Mouse (Mus musculus): ENCODE measurements around the gene Mat2a. TPM values are rescaled to one million over a fixed set of nuclear protein-coding genes. Genes with fewer than 3 reads are reported as not detected.

The Mat2a gene
- total and polyA plus RNA-seq, 3 experiments = 319 to 3,179 (median 357) TPM

DNA sequence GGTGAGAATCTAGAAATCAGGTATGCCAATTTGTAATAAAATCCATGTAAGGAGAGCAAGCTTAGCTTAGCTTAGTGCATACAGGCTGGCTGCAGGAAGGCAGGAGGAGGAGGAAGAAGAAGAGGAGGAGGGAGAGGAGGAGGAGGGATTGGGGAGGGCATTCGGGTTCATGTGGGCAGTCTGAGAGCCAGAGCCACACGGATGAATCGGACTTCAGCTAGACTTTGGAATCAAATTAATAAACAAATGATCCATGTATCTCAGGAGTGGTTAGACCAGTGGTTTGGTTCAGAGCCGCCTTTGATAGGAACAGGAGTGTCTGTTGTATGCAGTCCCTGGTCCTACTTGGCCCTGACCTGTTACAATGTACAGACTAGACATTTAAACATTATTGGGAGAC, 45.5 kb upstream of the Mat2a start:
- Histone ChIP-seq H3K27me3 (ENCODE audit: control insufficient read depth in 1 of 2, insufficient read depth in 2 of 2, low read length in 2 of 2) (no peaks in the 10 kb centered on the region), H3K4me1 (ENCODE audit: control insufficient read depth in 1 of 2, insufficient read depth in 2 of 2, low read length in 2 of 2) (peaks cover 26 to 32% of the 10 kb centered on the region in 2 experiments), H3K9me3 (replicated peaks; ENCODE audit: insufficient read depth, low read length) (no peaks in the 10 kb centered on the region), H3K27ac (ENCODE audit: control insufficient read depth, low read depth, low read length) (no peak overlapping the region), H3K79me2 (ENCODE audit: control insufficient read depth, insufficient read depth, low read length, poor library complexity) (no peaks in the 10 kb centered on the region), H3K9ac (ENCODE audit: control insufficient read depth, low read depth, low read length, poor library complexity, severe bottlenecking) (no peak overlapping the region), H3K4me3 (ENCODE audit: control insufficient read depth in 1 of 2, insufficient read depth in 1 of 2, low read depth in 2 of 2, low read length in 2 of 2) (no peak overlapping the region), H3K36me3 (ENCODE audit: control insufficient read depth in 1 of 2, insufficient read depth in 2 of 2, low read length in 2 of 2) (peaks cover 0 to 29% of the 10 kb centered on the region in 2 experiments; a peak in 2 of 4 replicates)
- no peak for DNase-seq (ENCODE audit: low read depth, low spot score)
- TF ChIP-seq RAD21 (IDR thresholded peaks at IDR 0.05; ENCODE audit: low read depth, low read length) (no peak), MAX (IDR thresholded peaks at IDR 0.05; ENCODE audit: low read length) (no peak), TBP (IDR thresholded peaks at IDR 0.05; ENCODE audit: low read depth, low read length) (no peak), ZNF384 (IDR thresholded peaks at IDR 0.05; ENCODE audit: low read depth, low read length) (no peak)

DNA sequence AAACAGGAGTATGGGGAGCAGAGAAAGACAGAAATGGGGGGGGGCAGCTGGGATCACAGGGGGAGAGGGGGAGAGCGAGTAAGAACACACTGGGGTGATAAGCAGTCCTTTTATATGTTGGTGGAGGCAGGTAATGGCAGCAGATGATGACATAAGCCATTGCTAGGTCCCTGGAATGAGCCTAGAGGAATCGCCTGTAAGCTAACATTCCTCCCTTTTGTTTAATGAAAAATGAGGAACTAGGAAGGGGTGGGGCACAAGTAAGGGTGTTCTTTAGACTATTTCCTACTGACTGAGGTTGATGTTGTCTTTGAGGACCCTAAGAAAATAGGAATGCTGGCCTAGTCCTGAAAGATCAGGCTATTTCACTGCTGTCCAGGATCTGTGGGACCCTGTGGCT, 42.8 kb upstream of the Mat2a start:
- Histone ChIP-seq H3K4me3 (ENCODE audit: control insufficient read depth in 1 of 2, insufficient read depth in 1 of 2, low read depth in 2 of 2, low read length in 2 of 2) (no peak overlapping the region), H3K36me3 (ENCODE audit: control insufficient read depth in 1 of 2, insufficient read depth in 2 of 2, low read length in 2 of 2) (peaks cover 0 to 39% of the 10 kb centered on the region in 2 experiments; a peak in 2 of 4 replicates), H3K27me3 (ENCODE audit: control insufficient read depth in 1 of 2, insufficient read depth in 2 of 2, low read length in 2 of 2) (no peaks in the 10 kb centered on the region), H3K9ac (ENCODE audit: control insufficient read depth, low read depth, low read length, poor library complexity, severe bottlenecking) (0 out of 2 replicates have a peak overlapping the region, but pooled peaks have one; percentile 17), H3K9me3 (replicated peaks; ENCODE audit: insufficient read depth, low read length) (no peaks in the 10 kb centered on the region), H3K79me2 (ENCODE audit: control insufficient read depth, insufficient read depth, low read length, poor library complexity) (no peaks in the 10 kb centered on the region), H3K4me1 (ENCODE audit: control insufficient read depth in 1 of 2, insufficient read depth in 2 of 2, low read length in 2 of 2) (peaks cover 35 to 42% of the 10 kb centered on the region in 2 experiments), H3K27ac (ENCODE audit: control insufficient read depth, low read depth, low read length) (no peak overlapping the region)
- TF ChIP-seq JUND (IDR thresholded peaks at IDR 0.05; ENCODE audit: low read depth, low read length) = no peak
- TF ChIP-seq SMC3 (IDR thresholded peaks at IDR 0.05; ENCODE audit: low read depth, low read length) = no peak
- no peak for TF ChIP-seq TBP (IDR thresholded peaks at IDR 0.05; ENCODE audit: low read depth, low read length)
- TF ChIP-seq EP300 (IDR thresholded peaks at IDR 0.05; ENCODE audit: low read depth in 1 of 2, low read length in 2 of 2) = 0 out of 4 replicates have a peak, but pooled peaks of 1 of the 2 experiments have one; percentile 23
- TF ChIP-seq MAZ (IDR thresholded peaks at IDR 0.05; ENCODE audit: low read depth, low read length) = peak; percentile 27; the same call in 1 of the 2 replicates
- DNase-seq (ENCODE audit: low read depth, low spot score) = peak; percentile 59

GRCm38 (mm10) chr6:72480422-72480702, 41.0 kb upstream of the Mat2a start:
- Histone ChIP-seq H3K27me3 (ENCODE audit: control insufficient read depth in 1 of 2, insufficient read depth in 2 of 2, low read length in 2 of 2) (no peaks in the 10 kb centered on the region), H3K36me3 (ENCODE audit: control insufficient read depth in 1 of 2, insufficient read depth in 2 of 2, low read length in 2 of 2) (peaks cover 0 to 39% of the 10 kb centered on the region in 2 experiments; a peak in 2 of 4 replicates), H3K9ac (ENCODE audit: control insufficient read depth, low read depth, low read length, poor library complexity, severe bottlenecking) (peak overlapping the region; percentile 48), H3K9me3 (replicated peaks; ENCODE audit: insufficient read depth, low read length) (no peaks in the 10 kb centered on the region), H3K27ac (ENCODE audit: control insufficient read depth, low read depth, low read length) (peak overlapping the region; percentile 93), H3K79me2 (ENCODE audit: control insufficient read depth, insufficient read depth, low read length, poor library complexity) (no peaks in the 10 kb centered on the region), H3K4me1 (ENCODE audit: control insufficient read depth in 1 of 2, insufficient read depth in 2 of 2, low read length in 2 of 2) (peaks cover 35 to 42% of the 10 kb centered on the region in 2 experiments), H3K4me3 (ENCODE audit: control insufficient read depth in 1 of 2, insufficient read depth in 1 of 2, low read depth in 2 of 2, low read length in 2 of 2) (peak overlapping the region; percentile 7 to 29)
- no peak for TF ChIP-seq MEF2A (IDR thresholded peaks at IDR 0.05; ENCODE audit: extremely low read depth, insufficient replicate concordance, low read depth, low read length, poor library complexity, severe bottlenecking)
- peak; percentile 68 for TF ChIP-seq ELF1 (IDR thresholded peaks at IDR 0.05; ENCODE audit: low read depth, low read length)
- 0 out of 2 replicates have a peak, but pooled peaks have one; percentile 34 for TF ChIP-seq RCOR1 (IDR thresholded peaks at IDR 0.05; ENCODE audit: low read depth, low read length)
- no peak for TF ChIP-seq CHD2 (IDR thresholded peaks at IDR 0.05; ENCODE audit: low read length)
- TF ChIP-seq TBP (IDR thresholded peaks at IDR 0.05; ENCODE audit: low read depth, low read length) = no peak
- TF ChIP-seq ETS1 (IDR thresholded peaks at IDR 0.05; ENCODE audit: low read depth, low read length) = peak; percentile 75
- peak; percentile 77 for TF ChIP-seq GATA1 (IDR thresholded peaks at IDR 0.05; ENCODE audit: low read depth, low read length)
- TF ChIP-seq SIN3A (IDR thresholded peaks at IDR 0.05; ENCODE audit: low read length) = peak; percentile 59; the same call in 1 of the 2 replicates
- TF ChIP-seq E2F4 (IDR thresholded peaks at IDR 0.05; ENCODE audit: borderline replicate concordance, low read depth, low read length) = 0 out of 2 replicates have a peak, but pooled peaks have one; percentile 35
- TF ChIP-seq TCF12 (IDR thresholded peaks at IDR 0.05; ENCODE audit: low read depth, low read length) = peak; percentile 44
- no peak for TF ChIP-seq MYC (IDR thresholded peaks at IDR 0.05; ENCODE audit: low read depth, low read length)
- 0 out of 2 replicates have a peak, but pooled peaks have one; percentile 9 for TF ChIP-seq KAT2A (conservative IDR thresholded peaks at IDR 0.05; ENCODE audit: low read depth, low read length)
- TF ChIP-seq EP300 (IDR thresholded peaks at IDR 0.05; ENCODE audit: low read depth in 1 of 2, low read length in 2 of 2) = peak in 1 of 2 experiments; percentile 24; a peak in 2 of 4 replicates
- TF ChIP-seq MAFK (IDR thresholded peaks at IDR 0.05; ENCODE audit: borderline replicate concordance, low read depth, low read length) = 0 out of 2 replicates have a peak, but pooled peaks have one; percentile 21
- DNase-seq (ENCODE audit: low read depth, low spot score) = no peak

All from MEL (cell line).